Mouse (Mus musculus): ENCODE measurements around the gene Ttc36. TPM values are rescaled to one million over a fixed set of nuclear protein-coding genes. Genes with fewer than 3 reads are reported as not detected.

Ttc36 gene
- total and polyA plus RNA-seq, 2 experiments from 2014 or later, result 1.7 TPM; not detected in 1

DNA sequence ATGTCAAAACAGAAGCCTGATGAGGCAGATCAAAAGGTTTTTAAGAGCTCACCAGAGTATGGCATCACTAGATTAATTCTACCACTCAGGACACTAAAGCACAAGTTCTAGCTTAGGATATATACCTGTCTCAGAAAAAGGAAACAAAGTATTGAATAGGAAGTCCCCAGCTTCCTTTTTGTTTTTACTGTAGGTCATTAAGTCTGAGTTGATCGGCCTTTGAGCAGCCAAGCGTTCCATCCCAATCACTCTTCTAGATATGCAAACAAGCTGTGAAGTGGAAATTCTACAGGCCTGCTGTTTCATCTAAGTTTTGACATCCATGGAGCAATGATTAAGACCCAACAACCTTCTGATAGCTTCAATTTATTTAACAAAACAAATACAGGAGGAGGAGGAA lies 42.0 kb downstream of the Ttc36 start:
- H3K9ac ChIP-seq (replicated peaks; ENCODE audit: low read length), result no peak overlapping the region
- TF ChIP-seq CTCF (IDR thresholded peaks at IDR 0.05; ENCODE audit: low read depth), result no peak
- H3K4me2 ChIP-seq (ENCODE audit: low read depth, low read length), result no peak overlapping the region
- 0 out of 2 replicates have a peak, but pooled peaks cover 2% of the 10 kb centered on the region for H3K4me1 ChIP-seq (ENCODE audit: insufficient read depth, low read length)
- no peak overlapping the region for H3K27ac ChIP-seq
- WGBS, result 80% methylated on average over 2 of the region's 2 CpGs
- H3K9me3 ChIP-seq (ENCODE audit: low read length), result no peaks in the 10 kb centered on the region
- no peak for DNase-seq (ENCODE audit: low spot score)
- no peak overlapping the region for H3K4me3 ChIP-seq (ENCODE audit: low read length)
- no peaks in the 10 kb centered on the region; the same call in 1 of the 2 replicates for H3K36me3 ChIP-seq (ENCODE audit: insufficient read depth, low read length)
- no peak for ATAC-seq
- H3K27me3 ChIP-seq (ENCODE audit: insufficient read depth, low read length), result no peaks in the 10 kb centered on the region

Other genes starting within 250 kb of the Ttc36 start
- not detected in 2 replicates for gene Cxcr5, start 241.2 kb downstream of the Ttc36 start, total RNA-seq (2014; rRNA removed)
- gene Cxcr5, start 241.2 kb downstream of the Ttc36 start, polyA plus RNA-seq (2015; fragmentation: Nextera tagmentation; extraction: Ambion mirVana), result not detected in 2 replicates
- 52.9 and 56.2 TPM in 2 replicates for gene Ddx6, start 198.2 kb downstream of the Ttc36 start, total RNA-seq (2014; rRNA removed)
- 22.3 and 22.7 TPM in 2 replicates for gene Ddx6, start 198.2 kb downstream of the Ttc36 start, polyA plus RNA-seq (2015; fragmentation: Nextera tagmentation; extraction: Ambion mirVana)
- gene Treh, start 129.8 kb downstream of the Ttc36 start, total RNA-seq (2014; rRNA removed), result not detected in 2 replicates
- gene Treh, start 129.8 kb downstream of the Ttc36 start, polyA plus RNA-seq (2015; fragmentation: Nextera tagmentation; extraction: Ambion mirVana), result not detected in 2 replicates
- gene Phldb1, start 67.9 kb downstream of the Ttc36 start, total RNA-seq (2014; rRNA removed), result 114 and 152 TPM in 2 replicates
- 31.9 and 35.3 TPM in 2 replicates for gene Phldb1, start 67.9 kb downstream of the Ttc36 start, polyA plus RNA-seq (2015; fragmentation: Nextera tagmentation; extraction: Ambion mirVana)
- gene Arcn1, start 35.2 kb downstream of the Ttc36 start, total RNA-seq (2014; rRNA removed), result 77.1 and 88.4 TPM in 2 replicates
- 102 and 109 TPM in 2 replicates for gene Arcn1, start 35.2 kb downstream of the Ttc36 start, polyA plus RNA-seq (2015; fragmentation: Nextera tagmentation; extraction: Ambion mirVana)
- gene Ift46, start 35.2 kb downstream of the Ttc36 start, total RNA-seq (2014; rRNA removed), result 56.0 and 61.6 TPM in 2 replicates
- gene Ift46, start 35.2 kb downstream of the Ttc36 start, polyA plus RNA-seq (2015; fragmentation: Nextera tagmentation; extraction: Ambion mirVana), result 142 and 144 TPM in 2 replicates
- 26.3 and 41.3 TPM in 2 replicates for gene Tmem25, start 3.8 kb downstream of the Ttc36 start, total RNA-seq (2014; rRNA removed)
- gene Tmem25, start 3.8 kb downstream of the Ttc36 start, polyA plus RNA-seq (2015; fragmentation: Nextera tagmentation; extraction: Ambion mirVana), result 28.9 and 31.9 TPM in 2 replicates
- 18.7 and 20.6 TPM in 2 replicates for gene Kmt2a, start 78.2 kb upstream of the Ttc36 start, total RNA-seq (2014; rRNA removed)
- gene Kmt2a, start 78.2 kb upstream of the Ttc36 start, polyA plus RNA-seq (2015; fragmentation: Nextera tagmentation; extraction: Ambion mirVana), result 14.4 and 19.0 TPM in 2 replicates
- 217 and 223 TPM in 2 replicates for gene Atp5l, start 117.7 kb upstream of the Ttc36 start, total RNA-seq (2014; rRNA removed)
- 1,057 and 1,065 TPM in 2 replicates for gene Atp5l, start 117.7 kb upstream of the Ttc36 start, polyA plus RNA-seq (2015; fragmentation: Nextera tagmentation; extraction: Ambion mirVana)
- gene Ube4a, start 162.5 kb upstream of the Ttc36 start, total RNA-seq (2014; rRNA removed), result 42.9 and 44.5 TPM in 2 replicates
- 23.8 and 24.8 TPM in 2 replicates for gene Ube4a, start 162.5 kb upstream of the Ttc36 start, polyA plus RNA-seq (2015; fragmentation: Nextera tagmentation; extraction: Ambion mirVana)
- not detected in 2 replicates for gene Cd3g, start 177.4 kb upstream of the Ttc36 start, total RNA-seq (2014; rRNA removed)
- gene Cd3g, start 177.4 kb upstream of the Ttc36 start, polyA plus RNA-seq (2015; fragmentation: Nextera tagmentation; extraction: Ambion mirVana), result not detected in 2 replicates
- gene Cd3d, start 178.7 kb upstream of the Ttc36 start, total RNA-seq (2014; rRNA removed), result not detected in 2 replicates
- gene Cd3d, start 178.7 kb upstream of the Ttc36 start, polyA plus RNA-seq (2015; fragmentation: Nextera tagmentation; extraction: Ambion mirVana), result 0.09 TPM in 1 of 2 replicates, not detected in the other
- gene Cd3e, start 206.6 kb upstream of the Ttc36 start, total RNA-seq (2014; rRNA removed), result not detected in 2 replicates
- gene Cd3e, start 206.6 kb upstream of the Ttc36 start, polyA plus RNA-seq (2015; fragmentation: Nextera tagmentation; extraction: Ambion mirVana), result 0.16 and 0.20 TPM in 2 replicates
- 2.0 and 4.1 TPM in 2 replicates for gene Mpzl2, start 236.7 kb upstream of the Ttc36 start, total RNA-seq (2014; rRNA removed)
- gene Mpzl2, start 236.7 kb upstream of the Ttc36 start, polyA plus RNA-seq (2015; fragmentation: Nextera tagmentation; extraction: Ambion mirVana), result 3.0 and 4.1 TPM in 2 replicates